Mouse (Mus musculus): ENCODE measurements around the gene Otud7a.

DNA sequence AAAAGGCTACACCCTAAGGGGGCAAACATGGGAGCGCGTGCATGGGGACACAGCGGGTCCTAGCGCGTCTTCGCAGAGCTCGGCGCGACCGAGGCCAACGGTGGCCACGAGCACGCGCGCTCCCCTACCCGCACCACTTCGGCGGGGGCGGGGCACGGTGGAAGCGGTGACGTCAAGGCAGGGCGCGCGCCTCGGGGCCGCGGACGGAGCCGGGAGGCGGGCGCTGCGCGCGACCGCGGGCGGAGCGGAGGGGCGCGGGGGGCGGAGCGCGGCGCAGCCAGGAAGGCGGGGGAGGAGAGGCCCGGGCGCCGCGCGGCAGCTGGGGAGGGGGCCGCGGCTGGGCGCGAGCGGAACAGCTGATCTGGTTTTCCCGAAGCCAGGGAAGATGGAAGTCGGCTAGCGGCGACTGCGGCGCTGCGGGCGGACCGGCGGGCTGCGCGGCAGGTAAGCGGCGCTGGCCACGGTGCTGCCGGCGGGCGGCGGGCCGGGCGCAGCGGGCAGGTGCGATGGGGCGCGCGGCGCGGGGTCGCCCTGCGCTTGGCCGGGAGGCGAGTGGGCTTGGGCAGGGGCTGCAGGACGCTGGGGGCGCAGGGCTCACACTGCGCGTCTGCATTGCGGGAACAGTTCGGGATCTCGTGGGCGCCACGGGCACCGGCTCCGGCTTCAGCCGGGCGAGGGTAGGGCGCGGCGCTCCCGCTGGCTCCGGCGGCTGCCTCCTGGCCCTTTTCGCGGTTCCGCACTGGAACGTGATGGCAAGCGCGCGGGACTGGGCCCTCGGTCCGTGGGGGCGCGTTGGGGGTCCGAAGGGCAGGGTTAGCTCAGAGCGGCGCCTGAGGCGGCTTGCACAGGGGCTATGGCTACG lies at the start of gene Otud7a:
- no peak for TF ChIP-seq POLR2A (IDR thresholded peaks at IDR 0.05; ENCODE audit: low read depth, low read length)
- no peak for TF ChIP-seq CTCF (IDR thresholded peaks at IDR 0.05; ENCODE audit: borderline replicate concordance, insufficient read depth, low read length)
